Mouse (Mus musculus) E14TG2a.4 (cell line): ENCODE results near the gene Elk4.

ENCODE experiments used
- CTCF ChIP-seq: conservative IDR thresholded peaks from 2 replicates; pipeline ENCODE4 v1.5.1; 2014; ENCODE audit warnings: low read length
- NANOG ChIP-seq: IDR thresholded peaks from 2 replicates; pipeline ENCODE4 v1.6.1; 2014; ENCODE audit warnings: borderline replicate concordance, low read length, mixed read lengths
- POU5F1 ChIP-seq: IDR thresholded peaks from 2 replicates; pipeline ENCODE4 v1.6.1; 2014; ENCODE audit warnings: low read length, borderline replicate concordance

GRCm38 (mm10) chr1:132028413-132028812 lies 21.0 kb downstream of the Elk4 start:
- TF ChIP-seq CTCF (no peak), NANOG (no peak), POU5F1 (no peak)
